Mouse (Mus musculus): ENCODE measurements around the gene Egr2.

GRCm38 (mm10) chr10:67536621-67537141, 1.4 kb downstream of the Egr2 start:
- TF ChIP-seq POLR2A (IDR thresholded peaks at IDR 0.05; ENCODE audit: insufficient read depth, low read length) (no peak), EP300 (IDR thresholded peaks at IDR 0.05; ENCODE audit: insufficient read depth, low read depth, low read length) (no peak), CTCF (IDR thresholded peaks at IDR 0.05; ENCODE audit: low read depth, low read length) (no peak)
